In genomic region chr8:119566367-119566766, GRCm38 (mm10) we compare ENCODE assay signal across 33 mouse cellular contexts. TPM values are rescaled to one million over a fixed set of nuclear protein-coding genes. Genes with fewer than 3 reads are reported as not detected.
DNase-seq lines count a peak whose midpoint lies in the region; ATAC-seq and TF ChIP-seq lines count a peak whose summit lies in the region.
"Had no signal": no experiment of that assay in that cellular context is flagged by ENCODE, and none has a peak within 500 bp of the region (broad histone marks: within the 10 kb centered on the region; RNA-seq: fewer than 3 reads in every experiment).

No protein-coding gene starts in this region.

- peaks cover 55% of the 10 kb centered on the region for H3K4me1 ChIP-seq in E14TG2a.4 (replicated peaks; ENCODE audit: low read depth, low read length)
- H3K4me1 ChIP-seq in ES-Bruce4 (ENCODE audit: control insufficient read depth, insufficient read depth, low read length), result no peaks in the 10 kb centered on the region
- H3K4me1 ChIP-seq in midbrain, embryonic 16.5 days (ENCODE audit: control insufficient read depth, insufficient read depth, low read length), result no peaks in the 10 kb centered on the region
- H3K4me1 ChIP-seq: embryonic facial prominence, embryonic 13.5 days; forebrain, embryonic 15.5 days had no signal

- H3K9me3 ChIP-seq in E14TG2a.4 (ENCODE audit: low read length) (no peaks in the 10 kb centered on the region), ES-Bruce4 (replicated peaks; ENCODE audit: control insufficient read depth, insufficient read depth, low read length, poor library complexity, severe bottlenecking) (no peaks in the 10 kb centered on the region)
- H3K9me3 ChIP-seq in midbrain, embryonic 16.5 days (replicated peaks; ENCODE audit: control insufficient read depth, low read length, poor library complexity, severe bottlenecking), result no peaks in the 10 kb centered on the region
- H3K9me3 ChIP-seq: embryonic facial prominence, embryonic 10.5 days; embryonic facial prominence, embryonic 13.5 days; forebrain, embryonic 12.5 days; forebrain, embryonic 15.5 days; heart, embryonic 10.5 days; heart, embryonic 13.5 days had no signal

- H3K27ac ChIP-seq in ES-Bruce4 (ENCODE audit: insufficient read depth, low read length), result peak overlapping the region; percentile 23; the same call in 1 of the 2 replicates
- H3K27ac ChIP-seq in midbrain, embryonic 16.5 days (ENCODE audit: low read length), result no peak overlapping the region
- H3K27ac ChIP-seq: embryonic facial prominence, embryonic 10.5 days; embryonic facial prominence, embryonic 13.5 days; forebrain, embryonic 12.5 days; forebrain, embryonic 15.5 days; heart, adult 2 months; heart, embryonic 10.5 days; heart, embryonic 13.5 days; hindbrain, embryonic 14.5 days; hindbrain, postnatal 0 days had no signal

- peak; percentile 97 for DNase-seq in R1 (ENCODE audit: low read depth, low spot score)
- no peak for DNase-seq in left cerebral cortex, postnatal 4 days
- no peak for DNase-seq in cerebellum, adult 8-10 months
- DNase-seq: adrenal gland, adult 2 months; adrenal gland, postnatal 14 days; cerebellum, adult 11 months; cerebellum, adult 2 months; cerebellum, postnatal 10 days; cerebellum, postnatal 36 days; embryo, embryonic 11 days; gastrocnemius, postnatal 25 days; heart, adult 2 months; heart, postnatal 14 days; heart, postnatal 4 days had no signal

- intact Hi-C loops in left cerebral cortex, postnatal 4 days (cut with DNase I), result no loop called here

- H3K4me3 ChIP-seq in E14TG2a.4 (replicated peaks; ENCODE audit: low read length) (peak overlapping the region; percentile 70), ES-Bruce4 (ENCODE audit: low read depth, low read length) (peak overlapping the region; percentile 41)
- H3K4me3 ChIP-seq in midbrain, embryonic 16.5 days (ENCODE audit: low read depth, low read length), result no peak overlapping the region
- H3K4me3 ChIP-seq: embryonic facial prominence, embryonic 10.5 days; embryonic facial prominence, embryonic 13.5 days; erythroblast, embryonic 14.5 days; forebrain, embryonic 12.5 days; forebrain, embryonic 15.5 days; heart, adult 2 months; heart, embryonic 10.5 days; heart, embryonic 13.5 days had no signal

- ATAC-seq in midbrain, embryonic 16.5 days, result no peak
- ATAC-seq: CD4-positive, CD25-positive, alpha-beta regulatory T cell, adult 4 months; forebrain, embryonic 15.5 days; hindbrain, postnatal 0 days; inflammation-experienced regulatory T-cells, adult 6 months had no signal

- H3K4me2 ChIP-seq in midbrain, embryonic 16.5 days (ENCODE audit: low read length), result no peak overlapping the region
- H3K4me2 ChIP-seq: embryonic facial prominence, embryonic 13.5 days; forebrain, embryonic 12.5 days; forebrain, embryonic 15.5 days; heart, embryonic 13.5 days; hindbrain, embryonic 14.5 days had no signal

- H3K9ac ChIP-seq in ES-Bruce4 (ENCODE audit: low read depth, poor library complexity, severe bottlenecking), result peak overlapping the region; percentile 32
- H3K9ac ChIP-seq in midbrain, embryonic 16.5 days (ENCODE audit: low read depth, low read length), result no peak overlapping the region
- H3K9ac ChIP-seq: embryonic facial prominence, embryonic 13.5 days; forebrain, embryonic 12.5 days; forebrain, embryonic 15.5 days; heart, embryonic 13.5 days; hindbrain, embryonic 14.5 days had no signal

- TF ChIP-seq POLR2A in ES-Bruce4 (IDR thresholded peaks at IDR 0.05; ENCODE audit: insufficient read depth, low read length), result no peak

- WGBS in midbrain, embryonic 16.5 days, result 73% methylated on average over 11 of the region's 11 CpGs

- H3K36me3 ChIP-seq in E14TG2a.4 (ENCODE audit: insufficient read depth, low read length) (peaks cover 48% of the 10 kb centered on the region), ES-Bruce4 (ENCODE audit: control insufficient read depth, insufficient read depth, low read length, poor library complexity, severe bottlenecking) (peaks cover 4% of the 10 kb centered on the region; the same call in 1 of the 2 replicates)
- H3K36me3 ChIP-seq in midbrain, embryonic 16.5 days (ENCODE audit: control insufficient read depth, insufficient read depth, low read length), result peaks cover 34% of the 10 kb centered on the region

- peaks cover 9% of the 10 kb centered on the region; the same call in 1 of the 2 replicates for H3K27me3 ChIP-seq in E14TG2a.4 (ENCODE audit: insufficient read depth, low read length)
- H3K27me3 ChIP-seq in ES-Bruce4 (ENCODE audit: control insufficient read depth, insufficient read depth, low read length, poor library complexity, severe bottlenecking), result no peaks in the 10 kb centered on the region
- H3K27me3 ChIP-seq in midbrain, embryonic 16.5 days (ENCODE audit: control insufficient read depth, insufficient read depth, low read depth, low read length), result no peaks in the 10 kb centered on the region
- H3K27me3 ChIP-seq: embryonic facial prominence, embryonic 13.5 days; forebrain, embryonic 12.5 days; forebrain, embryonic 15.5 days; heart, embryonic 13.5 days had no signal

- TF ChIP-seq CTCF in E14TG2a.4 (conservative IDR thresholded peaks at IDR 0.05; ENCODE audit: low read length) (no peak), ES-Bruce4 (IDR thresholded peaks at IDR 0.05; ENCODE audit: low read depth, low read length) (no peak)

- peak; percentile 67; the same call in 1 of the 2 replicates for TF ChIP-seq EP300 in ES-Bruce4 (IDR thresholded peaks at IDR 0.05; ENCODE audit: insufficient read depth, low read depth, low read length)

RNA-seq across cellular contexts. Expression of gene Mbtps1, which starts 7.8 kb away (rescaled TPM):
- polyA plus RNA-seq in ES-Bruce4 (2011; ENCODE audit: insufficient read depth, insufficient read length, low read depth, missing spikeins), result 117 and 118 TPM in 2 replicates
- polyA plus RNA-seq in midbrain, embryonic 16.5 days (2015; fragmentation: Nextera tagmentation; extraction: Ambion mirVana), result 51.4 and 61.3 TPM in 2 replicates
- total RNA-seq in left cerebral cortex, postnatal 4 days (2021), result 10 to 100 TPM; 68.7 to 72.1 TPM

RNA-seq across cellular contexts. Expression of gene Hsdl1, which starts 8.6 kb away (rescaled TPM):
- polyA plus RNA-seq in ES-Bruce4 (2011; ENCODE audit: insufficient read depth, insufficient read length, low read depth, missing spikeins), result 19.2 and 20.6 TPM in 2 replicates
- 197 and 206 TPM in 2 replicates for polyA plus RNA-seq in midbrain, embryonic 16.5 days (2015; fragmentation: Nextera tagmentation; extraction: Ambion mirVana)
- total RNA-seq in left cerebral cortex, postnatal 4 days (2021), result 100 to 1,000 TPM; 103 to 107 TPM

RNA-seq across cellular contexts. Expression of gene Dnaaf1, which starts 8.7 kb away (rescaled TPM):
- polyA plus RNA-seq in ES-Bruce4 (2011; ENCODE audit: insufficient read depth, insufficient read length, low read depth, missing spikeins), result 0.28 TPM in 1 of 2 replicates, not detected in the other
- polyA plus RNA-seq in midbrain, embryonic 16.5 days (2015; fragmentation: Nextera tagmentation; extraction: Ambion mirVana), result 0.75 and 0.83 TPM in 2 replicates
- under 1 TPM; 0.26 to 0.52 TPM for total RNA-seq in left cerebral cortex, postnatal 4 days (2021)
- total RNA-seq: adrenal gland, postnatal 14 days; gastrocnemius, adult 8-10 months; gastrocnemius, postnatal 25 days; granulocyte monocyte progenitor cell, adult 5-6 weeks; heart, adult 2 months; heart, postnatal 4 days; hindbrain, postnatal 0 days had no signal
- polyA plus RNA-seq: adrenal gland, adult 2 months; CD4-positive, CD25-positive, alpha-beta regulatory T cell, adult 4 months; erythroblast, embryonic 14.5 days; inflammation-experienced regulatory T-cells, adult 6 months had no signal

RNA-seq across cellular contexts. Expression of gene Taf1c, which starts 38.7 kb away (rescaled TPM):
- 7.3 and 7.5 TPM in 2 replicates for polyA plus RNA-seq in ES-Bruce4 (2011; ENCODE audit: insufficient read depth, insufficient read length, low read depth, missing spikeins)
- polyA plus RNA-seq in midbrain, embryonic 16.5 days (2015; fragmentation: Nextera tagmentation; extraction: Ambion mirVana), result 14.3 and 14.6 TPM in 2 replicates
- total RNA-seq in left cerebral cortex, postnatal 4 days (2021), result 10 to 100 TPM; 15.8 to 15.9 TPM

RNA-seq across cellular contexts. Expression of gene Adad2, which starts 46.2 kb away (rescaled TPM):
- polyA plus RNA-seq in ES-Bruce4 (2011; ENCODE audit: insufficient read depth, insufficient read length, low read depth, missing spikeins), result 1.7 and 2.0 TPM in 2 replicates
- polyA plus RNA-seq in midbrain, embryonic 16.5 days (2015; fragmentation: Nextera tagmentation; extraction: Ambion mirVana), result 0.10 and 0.19 TPM in 2 replicates
- under 1 TPM in 1 of 2 experiments, not detected in 1; 0.42 TPM for total RNA-seq in left cerebral cortex, postnatal 4 days (2021)
- total RNA-seq: adrenal gland, adult 2 months; adrenal gland, postnatal 14 days; adrenal gland, postnatal 4 days; gastrocnemius, adult 8-10 months; granulocyte monocyte progenitor cell, adult 5-6 weeks; heart, adult 2 months; heart, postnatal 14 days; heart, postnatal 4 days had no signal
- polyA plus RNA-seq: adrenal gland, adult 2 months; C2C12; CD4-positive, CD25-positive, alpha-beta regulatory T cell, adult 4 months; embryonic facial prominence, embryonic 13.5 days; erythroblast, embryonic 14.5 days; forebrain, embryonic 15.5 days; heart, adult 2 months; heart, embryonic 10.5 days; heart, embryonic 13.5 days; hindbrain, embryonic 11.5 days; hindbrain, embryonic 14.5 days; inflammation-experienced regulatory T-cells, adult 6 months had no signal
